Mouse (Mus musculus) lung, embryonic 16.5 days (tissue): ENCODE data around the gene Lrrc47. TPM values are rescaled to one million over a fixed set of nuclear protein-coding genes. Genes with fewer than 3 reads are reported as not detected.

ENCODE experiments used
- ATAC-seq: fragments of 200-750 bp; cut with Nextera tagmentation; 2 replicates; pipeline ENCODE4 v1.8.0; 2017; ENCODE audit warnings: low read depth, mild to moderate bottlenecking, moderate library complexity
- H3K27ac ChIP-seq: fragments of 300-500 bp; sonication (generic); 2 replicates; pipeline ENCODE4 v1.5.1; 2014; ENCODE audit warnings: mild to moderate bottlenecking, control low read depth, low read length
- H3K27me3 ChIP-seq: fragments of 300-500 bp; sonication (generic); 2 replicates; pipeline ENCODE4 v1.6.1; 2014; ENCODE audit warnings: low read depth, low read length, mixed read lengths; ENCODE audit not compliant: control insufficient read depth, insufficient read depth
- H3K36me3 ChIP-seq: fragments of 300-500 bp; sonication (generic); 2 replicates; pipeline ENCODE4 v1.6.1; 2014; ENCODE audit warnings: low read length; ENCODE audit not compliant: control insufficient read depth, insufficient read depth
- H3K4me1 ChIP-seq: fragments of 300-500 bp; sonication (generic); replicated peaks from 2 replicates; pipeline ENCODE4 v1.6.1; 2014; ENCODE audit warnings: low read length, mixed read lengths; ENCODE audit not compliant: control insufficient read depth, insufficient read depth
- H3K4me2 ChIP-seq: fragments of 300-500 bp; sonication (generic); 2 replicates; pipeline ENCODE4 v1.6.1; 2014; ENCODE audit warnings: low read depth, low read length, control low read depth
- H3K4me3 ChIP-seq: fragments of 300-500 bp; sonication (generic); 2 replicates; pipeline ENCODE4 v1.5.1; 2014; ENCODE audit warnings: mild to moderate bottlenecking, low read length, control low read depth
- H3K9ac ChIP-seq: fragments of 300-500 bp; sonication (generic); 2 replicates; pipeline ENCODE4 v1.6.1; 2014; ENCODE audit warnings: low read length, control low read depth
- H3K9me3 ChIP-seq: fragments of 300-500 bp; sonication (generic); 2 replicates; pipeline ENCODE4 v1.6.1; 2016; ENCODE audit warnings: low read length; ENCODE audit not compliant: control insufficient read depth
- WGBS: fragments of 180-500 bp; shearing (Covaris S2); extraction: QIAGEN DNeasy Blood & Tissue Kit; methylation state at CpG from one replicate; pipeline ENCODE4 v1.1.7; 2014; 5-methylcytosine and 5-hydroxymethylcytosine counted together
- polyA plus RNA-seq: library from polyadenylated mRNA; unstranded; fragments of >200 nt; fragmentation: Nextera tagmentation; extraction: Ambion mirVana; gene quantifications from 2 replicates; pipeline ENCODE4 v1.2.1, GENCODE M21; 2015

The Lrrc47 gene
- polyA plus RNA-seq, 1 experiment from 2014 or later = 12.2 TPM

DNA sequence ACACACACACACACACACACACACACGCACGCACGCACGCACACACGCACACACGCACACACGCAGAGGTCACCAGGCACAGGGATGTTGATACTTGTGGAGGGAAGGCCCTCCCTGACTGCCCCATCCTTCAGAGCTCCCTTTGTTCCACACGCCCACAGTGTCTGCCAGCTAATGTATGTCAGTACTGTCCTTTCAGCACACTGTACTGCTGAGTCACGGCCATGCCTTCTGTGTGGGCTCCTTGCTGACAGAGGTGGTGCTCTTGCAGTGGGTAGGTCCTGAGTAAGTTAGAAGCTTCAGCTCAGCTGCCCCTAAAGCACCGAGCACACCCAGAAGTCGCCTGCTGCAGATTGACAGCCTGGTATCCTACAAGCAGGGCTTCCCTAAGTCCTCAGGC lies 31.1 kb upstream of the Lrrc47 start:
- peaks cover 23% of the 10 kb centered on the region for H3K36me3 ChIP-seq
- no peaks in the 10 kb centered on the region for H3K9me3 ChIP-seq
- H3K9ac ChIP-seq = no peak overlapping the region
- H3K4me2 ChIP-seq = no peak overlapping the region
- no peaks in the 10 kb centered on the region for H3K27me3 ChIP-seq
- H3K4me3 ChIP-seq = no peak overlapping the region
- H3K27ac ChIP-seq = no peak overlapping the region
- 91% methylated on average over 11 of the region's 11 CpGs for WGBS
- H3K4me1 ChIP-seq = peaks cover 6% of the 10 kb centered on the region
- no peak for ATAC-seq

GRCm38 (mm10) chr4:153992715-153993114 lies 18.8 kb upstream of the Lrrc47 start:
- H3K9me3 ChIP-seq = no peaks in the 10 kb centered on the region
- no peak overlapping the region for H3K4me3 ChIP-seq
- 83% methylated on average over 10 of the region's 10 CpGs for WGBS
- peaks cover 56% of the 10 kb centered on the region for H3K36me3 ChIP-seq
- no peak overlapping the region for H3K27ac ChIP-seq
- ATAC-seq = no peak
- no peak overlapping the region for H3K4me2 ChIP-seq
- no peaks in the 10 kb centered on the region for H3K4me1 ChIP-seq
- no peak overlapping the region for H3K9ac ChIP-seq
- no peaks in the 10 kb centered on the region for H3K27me3 ChIP-seq

GRCm38 (mm10) chr4:153993505-153993904 lies 18.0 kb upstream of the Lrrc47 start:
- Histone ChIP-seq H3K4me1 (no peaks in the 10 kb centered on the region), H3K4me3 (no peak overlapping the region), H3K4me2 (no peak overlapping the region), H3K9me3 (no peaks in the 10 kb centered on the region), H3K27me3 (no peaks in the 10 kb centered on the region), H3K36me3 (peaks cover 59% of the 10 kb centered on the region), H3K27ac (no peak overlapping the region), H3K9ac (no peak overlapping the region)
- ATAC-seq = no peak
- 88% methylated on average over 8 of the region's 8 CpGs for WGBS

GRCm38 (mm10) chr4:154005488-154005887 lies 6.0 kb upstream of the Lrrc47 start:
- no peaks in the 10 kb centered on the region for H3K27me3 ChIP-seq
- no peak overlapping the region for H3K27ac ChIP-seq
- H3K36me3 ChIP-seq = peaks cover 17% of the 10 kb centered on the region
- ATAC-seq = no peak
- no peaks in the 10 kb centered on the region for H3K9me3 ChIP-seq
- H3K4me3 ChIP-seq = no peak overlapping the region
- no peaks in the 10 kb centered on the region for H3K4me1 ChIP-seq
- 87% methylated on average over 5 of the region's 5 CpGs for WGBS
- H3K4me2 ChIP-seq = no peak overlapping the region
- no peak overlapping the region for H3K9ac ChIP-seq

DNA sequence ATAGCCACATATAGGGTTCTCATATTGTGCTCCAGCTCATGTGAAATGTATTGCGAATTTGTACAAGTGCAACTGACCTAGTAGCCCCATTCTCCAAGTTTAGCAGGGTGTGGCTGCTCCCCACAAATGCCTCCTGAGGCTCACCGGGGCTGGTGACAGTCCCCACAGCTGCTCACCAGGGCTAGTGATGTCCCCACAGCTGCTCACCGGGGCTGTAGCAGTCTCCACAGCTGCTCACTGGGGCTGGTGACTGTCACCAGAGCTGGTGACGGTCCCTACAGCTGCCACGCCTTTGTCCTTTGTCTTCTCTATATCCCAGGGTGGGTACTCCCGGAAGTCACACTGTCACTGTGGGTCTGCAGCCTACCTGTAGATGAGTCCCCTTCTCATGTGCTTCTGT lies 5.3 kb upstream of the Lrrc47 start:
- no peak for ATAC-seq
- WGBS = 95% methylated on average over 6 of the region's 6 CpGs
- Histone ChIP-seq H3K4me3 (no peak overlapping the region), H3K36me3 (peaks cover 17% of the 10 kb centered on the region), H3K27me3 (no peaks in the 10 kb centered on the region), H3K4me2 (no peak overlapping the region), H3K27ac (no peak overlapping the region), H3K9me3 (no peaks in the 10 kb centered on the region), H3K4me1 (no peaks in the 10 kb centered on the region), H3K9ac (no peak overlapping the region)

DNA sequence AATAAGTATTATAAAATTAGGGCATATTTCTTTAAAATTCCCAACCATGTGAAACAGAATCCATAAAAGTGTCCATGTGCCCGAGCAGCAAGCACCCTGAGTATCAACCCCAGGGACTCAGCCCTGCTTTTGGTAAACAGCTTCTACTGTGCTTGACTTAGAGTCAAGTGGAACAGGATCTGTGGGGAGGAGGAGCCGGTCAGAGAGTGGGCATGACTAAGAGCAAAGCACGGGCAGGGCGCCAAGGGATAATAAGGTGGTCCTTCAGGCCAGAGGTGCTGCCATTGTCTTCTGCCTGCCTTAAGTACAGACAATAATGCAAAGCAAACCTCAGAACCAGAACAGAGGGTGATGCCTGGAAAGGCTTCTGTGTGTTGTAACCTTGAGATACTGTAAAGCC lies 3.8 kb upstream of the Lrrc47 start:
- ATAC-seq = no peak
- no peak overlapping the region for H3K27ac ChIP-seq
- H3K4me2 ChIP-seq = no peak overlapping the region
- H3K4me3 ChIP-seq = no peak overlapping the region
- peaks cover 3% of the 10 kb centered on the region for H3K4me1 ChIP-seq
- H3K9me3 ChIP-seq = no peaks in the 10 kb centered on the region
- H3K9ac ChIP-seq = no peak overlapping the region
- WGBS = 45% methylated on average over 4 of the region's 4 CpGs
- H3K27me3 ChIP-seq = no peaks in the 10 kb centered on the region
- H3K36me3 ChIP-seq = peaks cover 13% of the 10 kb centered on the region

- H3K27me3 ChIP-seq = no peaks in the 10 kb centered on the region
- no peaks in the 10 kb centered on the region for H3K9me3 ChIP-seq
- ATAC-seq = peak; percentile 46; the same call in 1 of the 2 replicates
- no peak overlapping the region for H3K27ac ChIP-seq
- WGBS = 25% methylated on average over 13 of the region's 13 CpGs
- H3K4me1 ChIP-seq = peaks cover 11% of the 10 kb centered on the region
- peak overlapping the region; percentile 89 for H3K9ac ChIP-seq
- peaks cover 5% of the 10 kb centered on the region for H3K36me3 ChIP-seq
- H3K4me3 ChIP-seq = peak overlapping the region; percentile 79
- H3K4me2 ChIP-seq = peak overlapping the region; percentile 84
Observed at GRCm38 (mm10) chr4:154010907-154011645, 455 bp upstream of the Lrrc47 start.

GRCm38 (mm10) chr4:154012132-154012882 lies 776 bp downstream of the Lrrc47 start:
- WGBS = under 1% methylated on average over 50 of the region's 55 CpGs
- Histone ChIP-seq H3K36me3 (peaks cover 11% of the 10 kb centered on the region), H3K9me3 (no peaks in the 10 kb centered on the region), H3K27me3 (no peaks in the 10 kb centered on the region), H3K4me3 (peak overlapping the region; percentile 79), H3K9ac (peak overlapping the region; percentile 89), H3K4me1 (peaks cover 11% of the 10 kb centered on the region), H3K27ac (no peak overlapping the region), H3K4me2 (peak overlapping the region; percentile 87)
- ATAC-seq = peak; percentile 11; the same call in 1 of the 2 replicates

GRCm38 (mm10) chr4:154015476-154015875 lies 3.9 kb downstream of the Lrrc47 start:
- Histone ChIP-seq H3K27me3 (no peaks in the 10 kb centered on the region), H3K27ac (no peak overlapping the region), H3K4me3 (no peak overlapping the region), H3K9ac (no peak overlapping the region), H3K4me2 (no peak overlapping the region), H3K9me3 (no peaks in the 10 kb centered on the region), H3K36me3 (peaks cover 37% of the 10 kb centered on the region), H3K4me1 (peaks cover 11% of the 10 kb centered on the region)
- 89% methylated on average over 11 of the region's 11 CpGs for WGBS
- ATAC-seq = no peak
